Mouse (Mus musculus) CD8-positive naive resting alpha-beta T cell, adult 2 months (primary cell): ENCODE results near the gene Nfe2l1.
"Not testable (repeated sequence)": the region's sequence is repeated elsewhere in the genome, so short reads cannot be mapped to it uniquely, and the experiment has no call there.

ENCODE experiments used
- DNase-seq, 2 experiments: peaks; one replicate each; pipeline ENCODE4 v3.0.0; 2022; ENCODE audit warnings: low read depth in 2 of 2, low spot score in 2 of 2

The Nfe2l1 gene

GRCm38 (mm10) chr11:96781425-96781824, 48.3 kb downstream of the Nfe2l1 start:
- DNase-seq = no peak

GRCm38 (mm10) chr11:96780306-96780705, 49.5 kb downstream of the Nfe2l1 start:
- DNase-seq = no peak

DNA sequence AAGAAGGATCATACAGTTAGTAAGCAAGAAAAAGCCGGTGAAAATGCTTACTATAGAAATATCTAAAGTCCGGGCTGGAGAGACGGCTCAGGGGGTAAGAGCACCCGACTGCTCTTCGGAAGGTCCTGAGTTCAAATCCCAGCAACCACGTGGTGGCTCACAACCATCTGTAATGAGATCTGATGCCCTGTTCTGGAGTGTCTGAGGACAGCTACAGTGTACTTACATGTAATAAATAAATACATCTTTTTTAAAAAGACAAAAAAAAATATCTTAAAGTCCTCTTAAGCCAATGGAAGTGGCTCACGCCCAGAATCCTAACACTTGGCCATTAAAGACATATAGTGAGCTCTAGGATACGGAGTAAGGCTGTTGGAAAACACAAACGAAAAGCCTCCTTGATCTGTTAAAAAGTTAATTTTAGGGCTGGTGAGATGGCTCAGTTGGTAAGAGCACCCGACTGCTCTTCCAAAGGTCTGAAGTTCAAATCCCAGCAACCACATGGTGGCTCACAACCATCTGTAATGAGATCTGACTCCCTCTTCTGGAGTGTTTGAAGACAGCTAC, 51.6 kb downstream of the Nfe2l1 start:
- DNase-seq = not testable (repeated sequence)

DNA sequence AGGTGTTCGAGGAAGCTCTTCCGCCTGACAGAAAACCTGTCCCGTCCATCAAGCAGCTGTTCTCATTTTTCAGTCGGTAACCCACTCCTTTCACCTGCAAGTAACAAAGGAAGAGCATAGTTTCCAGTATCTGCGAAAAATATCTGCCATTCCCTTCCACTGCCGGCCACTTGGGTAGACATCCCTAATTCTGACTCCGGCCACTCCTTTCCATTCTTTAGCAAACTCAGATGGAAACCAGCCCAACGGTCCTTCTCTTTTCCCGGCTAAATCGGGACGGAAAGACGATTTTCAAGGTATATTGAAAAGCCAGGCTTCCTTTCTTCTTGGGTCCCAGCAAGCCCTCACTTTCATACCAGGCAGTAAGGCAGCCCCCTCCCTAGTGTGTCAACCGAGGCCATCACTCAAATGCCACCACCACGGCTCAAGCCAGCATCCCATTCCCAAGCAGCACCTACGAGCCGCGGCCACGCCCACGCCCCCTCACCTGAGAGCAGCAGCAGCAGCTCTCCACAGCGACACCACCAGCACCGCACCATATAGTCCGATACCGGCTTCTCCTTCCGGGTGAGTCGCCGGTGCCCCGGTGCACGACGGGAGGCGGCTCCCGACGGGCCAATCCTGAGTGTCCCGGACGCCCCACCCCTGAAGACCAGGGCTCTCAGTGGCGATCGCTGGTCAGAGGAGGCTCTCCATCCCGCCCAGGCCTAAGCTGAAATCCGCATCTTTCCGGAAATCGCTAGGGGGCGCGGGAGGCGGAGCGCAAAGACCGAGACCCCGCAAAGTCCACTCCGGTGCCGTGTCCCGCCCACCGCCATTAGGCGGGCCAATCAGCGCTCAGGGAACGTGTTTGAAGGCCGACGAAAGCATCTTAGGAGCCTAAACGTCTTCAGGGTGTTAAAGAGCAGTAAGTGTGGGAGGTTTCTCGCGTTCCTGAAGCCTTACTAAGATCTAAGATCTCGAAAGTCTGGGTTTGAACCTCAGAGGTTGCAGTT, 52.5 kb downstream of the Nfe2l1 start, which contains the start of gene Snx11:
TSS of gene Snx11 (minus strand) at position 592 of the 995 bp plus-strand sequence.
- DNase-seq = peak; percentile 93

GRCm38 (mm10) chr11:96776068-96776467, 53.7 kb downstream of the Nfe2l1 start:
- DNase-seq = no peak

DNA sequence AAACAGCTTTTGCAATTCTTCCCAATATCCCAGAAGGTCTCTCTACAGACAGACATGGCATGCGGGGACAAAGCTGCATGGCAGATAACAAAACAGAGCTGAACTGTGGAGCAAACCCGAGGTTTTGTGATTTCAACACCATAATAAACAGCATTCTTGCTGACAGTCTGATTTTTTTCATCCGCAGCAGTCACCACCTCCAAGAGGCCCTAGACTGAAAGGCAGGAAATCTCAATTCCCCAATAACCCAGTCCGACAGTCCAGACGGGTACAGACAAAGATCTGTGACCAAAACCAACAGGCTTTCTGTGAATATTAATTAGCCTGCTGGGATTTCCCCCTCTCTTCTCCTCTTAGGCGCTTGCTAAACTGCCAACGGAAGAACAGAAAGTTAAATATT, 54.1 kb downstream of the Nfe2l1 start:
- DNase-seq = no peak

GRCm38 (mm10) chr11:96775063-96775462, 54.7 kb downstream of the Nfe2l1 start:
- DNase-seq = no peak

DNA sequence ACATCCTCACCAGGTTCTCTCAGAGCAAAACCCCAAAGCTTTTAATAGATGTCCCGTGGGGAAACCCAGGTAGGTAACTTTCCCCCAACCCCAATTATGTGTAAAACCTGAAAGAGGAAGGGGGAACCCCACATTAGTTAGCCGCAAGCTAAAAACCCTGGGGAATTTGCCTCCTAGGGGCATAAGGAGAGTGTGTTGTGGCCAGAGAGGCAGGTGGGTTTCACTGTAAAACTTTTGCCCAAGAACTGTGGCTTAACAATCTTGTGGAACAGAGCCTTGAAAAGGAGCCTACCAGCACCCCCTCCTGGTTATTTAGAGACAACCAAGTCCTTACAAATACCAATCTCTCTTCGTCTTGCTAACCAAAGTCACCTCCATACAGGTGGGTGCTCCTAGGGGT, 55.2 kb downstream of the Nfe2l1 start:
- DNase-seq = no peak

DNA sequence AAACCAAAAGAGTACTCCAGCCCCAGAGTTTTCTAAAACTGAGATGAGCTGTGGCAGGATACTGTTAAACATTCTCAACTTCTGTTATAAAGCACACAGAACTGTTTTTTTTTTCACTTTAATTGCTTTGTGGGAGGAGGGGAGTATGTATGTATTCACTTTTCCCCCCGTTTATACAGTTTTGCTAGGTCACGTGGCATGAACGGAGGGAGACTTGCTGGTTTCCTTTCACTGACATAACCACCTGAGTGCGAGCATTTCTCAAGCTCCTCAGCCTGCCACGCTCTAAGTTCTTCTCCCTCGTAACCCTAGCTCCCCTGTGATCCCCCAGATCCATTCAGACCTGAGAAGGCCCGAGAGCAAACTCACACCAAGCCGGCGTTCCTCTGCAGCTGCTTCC, 57.4 kb downstream of the Nfe2l1 start:
- no peak for DNase-seq

DNA sequence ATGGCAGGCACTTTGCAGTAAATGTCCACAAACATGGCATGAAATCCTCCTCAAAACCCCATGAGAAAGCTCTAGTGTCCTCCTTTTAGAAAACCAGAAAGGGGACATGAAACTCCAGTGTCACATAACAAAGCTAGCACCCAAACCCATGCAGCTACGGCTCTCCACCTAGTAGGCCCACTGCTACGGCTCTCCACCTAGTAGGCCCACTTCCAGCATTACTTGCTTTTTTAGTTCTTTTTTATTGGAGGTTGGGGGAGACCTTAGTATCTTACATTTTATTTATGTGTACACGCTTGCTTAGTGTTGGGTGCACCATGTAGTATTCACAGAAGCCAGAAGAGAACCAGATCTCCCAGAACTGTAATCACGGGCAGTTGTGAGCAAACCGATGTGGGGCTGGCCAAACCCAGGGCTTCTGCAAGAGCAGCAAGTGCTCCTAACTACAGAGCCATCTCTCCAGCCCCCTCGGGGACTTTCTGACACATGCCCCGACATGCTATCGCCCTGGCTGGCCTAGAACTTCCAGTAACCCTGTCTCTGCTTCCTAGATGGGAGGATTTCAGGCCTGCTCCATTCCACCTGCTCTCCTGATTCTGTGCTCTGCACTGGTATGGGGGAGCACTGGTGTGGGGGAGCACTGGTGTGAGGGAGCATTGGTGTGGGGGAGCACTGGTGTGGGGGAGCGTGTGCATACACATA, 58.3 kb downstream of the Nfe2l1 start:
- DNase-seq = no peak

DNA sequence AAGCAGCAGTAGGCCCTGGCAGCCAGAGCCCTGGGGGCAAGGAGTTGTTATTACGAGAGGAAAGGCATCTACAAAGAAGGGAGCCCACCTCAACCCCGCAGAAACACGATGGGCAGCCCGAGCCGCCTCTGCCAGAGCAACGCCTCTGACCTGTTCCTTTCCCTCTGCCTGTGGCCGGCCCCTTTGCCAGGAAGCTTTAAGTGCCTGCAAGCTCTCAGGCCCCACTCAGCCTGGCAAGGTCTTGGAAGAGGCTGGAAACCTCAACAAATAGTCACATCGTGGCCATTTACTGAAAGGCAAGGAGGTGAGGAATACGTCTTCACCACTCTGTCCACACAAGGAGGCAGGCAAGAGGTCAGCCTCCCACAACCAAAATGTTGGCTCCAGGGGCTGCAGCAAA, 61.5 kb downstream of the Nfe2l1 start:
- no peak for DNase-seq
